Mouse (Mus musculus): Measurements from ENCODE around the gene Hspa12b. TPM values are rescaled to one million over a fixed set of nuclear protein-coding genes. Genes with fewer than 3 reads are reported as not detected.
A peak's percentile ranks its signal among the peaks of the same experiment; 100 is the strongest.

Gene Hspa12b
- polyA plus RNA-seq, 1 experiment from 2014 or later, result 5.6 TPM

DNA sequence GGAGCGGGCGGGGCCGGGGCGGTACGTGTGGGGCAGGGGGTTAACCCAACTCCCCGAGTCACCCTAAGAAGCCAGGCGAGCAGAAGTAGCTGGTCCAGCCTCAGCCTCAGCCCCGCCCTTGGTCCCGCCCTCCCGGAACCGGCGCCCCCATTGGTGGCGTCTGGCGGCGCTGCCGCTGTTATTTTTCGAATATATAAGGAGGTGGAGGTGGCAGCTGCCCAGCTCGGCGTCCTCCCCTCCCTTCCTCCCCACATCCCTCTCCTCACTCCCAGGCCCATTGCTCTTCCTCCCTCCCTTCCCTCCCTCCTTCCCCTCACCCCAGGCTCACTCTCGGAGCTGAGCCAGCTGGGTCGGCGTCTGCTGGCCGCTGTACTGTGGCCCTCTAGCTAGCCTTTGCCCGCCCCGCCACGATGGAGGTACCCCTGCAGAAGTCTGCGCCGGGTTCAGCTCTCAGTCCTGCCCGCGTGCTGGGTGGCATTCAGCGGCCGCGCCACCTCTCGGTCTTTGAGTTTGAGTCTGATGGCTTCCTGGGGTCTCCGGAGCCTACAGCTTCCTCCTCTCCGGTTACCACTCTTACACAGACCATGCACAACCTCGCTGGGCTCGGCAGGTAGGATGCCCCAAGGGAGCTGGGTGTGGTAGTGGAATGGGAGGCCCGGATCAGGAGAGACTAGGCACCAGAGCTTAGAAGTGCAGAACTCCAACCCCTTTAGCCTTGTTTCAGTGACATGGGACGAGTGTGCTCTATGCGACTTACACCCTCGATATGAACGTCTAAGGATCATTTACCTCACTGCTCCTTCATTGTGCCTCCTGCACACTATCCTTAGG lies 59.9 kb downstream of the Hspa12b start, which contains the start of the genes Cdc25b and Spef1:
Gene Cdc25b (plus strand): TSS at position 179 of the 831 bp plus-strand sequence.
Gene Spef1 (minus strand): TSS at position 512 of the 831 bp plus-strand sequence.
- Histone ChIP-seq H3K27me3 (ENCODE audit: control insufficient read depth, insufficient read depth, low read length) (no peaks in the 10 kb centered on the region), H3K4me1 (replicated peaks; ENCODE audit: control insufficient read depth, insufficient read depth, low read length) (peaks cover 24% of the 10 kb centered on the region), H3K36me3 (ENCODE audit: control insufficient read depth, insufficient read depth, low read length) (peaks cover 5% of the 10 kb centered on the region), H3K27ac (ENCODE audit: low read depth, low read length) (peak within 1 kb of the TSS; percentile 48), H3K9ac (ENCODE audit: low read length) (peak within 1 kb of the TSS; percentile 89), H3K4me3 (ENCODE audit: low read depth, low read length) (peak within 1 kb of the TSS; percentile 44), H3K9me3 (ENCODE audit: control insufficient read depth, low read length) (no peaks in the 10 kb centered on the region), H3K4me2 (ENCODE audit: low read depth, low read length, severe bottlenecking) (peak within 1 kb of the TSS; percentile 65)
- under 1% methylated on average over 43 of the region's 43 CpGs for WGBS
- DNase-seq (ENCODE audit: low spot score) (peak; percentile 93), ATAC-seq (replicated peaks; ENCODE audit: low FRiP score) (peak; percentile 81)

DNA sequence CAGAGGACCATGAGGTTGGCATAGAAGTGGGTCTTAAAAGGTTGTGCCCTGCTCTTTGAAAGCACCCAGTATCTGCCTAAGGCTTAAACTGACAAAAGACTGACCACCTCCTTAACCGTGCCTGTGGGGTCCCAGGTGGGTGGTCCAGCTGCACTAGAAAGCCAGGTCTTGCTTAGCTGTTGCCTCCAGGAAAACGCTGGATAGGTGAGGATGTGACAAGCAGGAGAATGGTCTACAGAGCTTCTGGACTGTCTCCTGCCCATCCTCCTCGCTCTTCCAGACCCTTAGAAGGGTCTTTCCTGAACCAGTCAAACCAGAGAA lies 60.5 kb downstream of the Hspa12b start:
- peak overlapping the region; percentile 48; the same call in 1 of the 2 replicates for H3K27ac ChIP-seq (ENCODE audit: low read depth, low read length)
- no peak for ATAC-seq (replicated peaks; ENCODE audit: low FRiP score)

DNA sequence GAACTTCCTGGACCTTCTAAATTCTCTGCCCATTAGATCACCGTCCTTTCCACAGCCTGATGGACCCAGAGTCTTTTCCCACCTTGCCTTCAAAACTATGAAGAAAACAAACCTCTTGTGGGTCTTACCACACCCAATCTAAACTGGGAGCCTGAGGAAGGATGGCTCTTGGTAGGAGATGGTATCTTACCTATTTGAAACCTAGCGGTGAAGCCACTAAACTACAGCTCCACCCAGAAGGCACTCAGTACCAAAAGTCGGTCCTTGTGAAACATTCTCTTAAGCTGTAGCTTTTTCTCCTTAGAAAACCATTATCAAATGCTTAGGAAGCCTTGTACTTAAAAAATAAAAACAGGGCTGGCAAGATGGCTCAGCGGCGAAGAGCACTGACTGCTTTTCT lies 61.2 kb downstream of the Hspa12b start:
- Histone ChIP-seq H3K9me3 (ENCODE audit: control insufficient read depth, low read length) (no peaks in the 10 kb centered on the region), H3K4me3 (ENCODE audit: low read depth, low read length) (peak overlapping the region; percentile 44), H3K27ac (ENCODE audit: low read depth, low read length) (no peak overlapping the region), H3K4me1 (replicated peaks; ENCODE audit: control insufficient read depth, insufficient read depth, low read length) (peaks cover 24% of the 10 kb centered on the region), H3K36me3 (ENCODE audit: control insufficient read depth, insufficient read depth, low read length) (peaks cover 5% of the 10 kb centered on the region), H3K4me2 (ENCODE audit: low read depth, low read length, severe bottlenecking) (peak overlapping the region; percentile 65; the same call in 1 of the 2 replicates), H3K27me3 (ENCODE audit: control insufficient read depth, insufficient read depth, low read length) (no peaks in the 10 kb centered on the region), H3K9ac (ENCODE audit: low read length) (no peak overlapping the region)
- ATAC-seq (replicated peaks; ENCODE audit: low FRiP score), result no peak
- DNase-seq (ENCODE audit: low spot score), result no peak
- 97% methylated on average over 5 of the region's 5 CpGs for WGBS

More for the DNA sequence above, 60.5 kb downstream of the Hspa12b start:
- WGBS, result 13% methylated on average over 3 of the region's 3 CpGs
- H3K27me3 ChIP-seq (ENCODE audit: control insufficient read depth, insufficient read depth, low read length), result no peaks in the 10 kb centered on the region
- peak overlapping the region; percentile 89 for H3K9ac ChIP-seq (ENCODE audit: low read length)
- H3K9me3 ChIP-seq (ENCODE audit: control insufficient read depth, low read length), result no peaks in the 10 kb centered on the region
- H3K4me1 ChIP-seq (replicated peaks; ENCODE audit: control insufficient read depth, insufficient read depth, low read length), result peaks cover 24% of the 10 kb centered on the region
- peak overlapping the region; percentile 65 for H3K4me2 ChIP-seq (ENCODE audit: low read depth, low read length, severe bottlenecking)
- DNase-seq (ENCODE audit: low spot score), result no peak
- H3K4me3 ChIP-seq (ENCODE audit: low read depth, low read length), result peak overlapping the region; percentile 44
- H3K36me3 ChIP-seq (ENCODE audit: control insufficient read depth, insufficient read depth, low read length), result peaks cover 5% of the 10 kb centered on the region

DNA sequence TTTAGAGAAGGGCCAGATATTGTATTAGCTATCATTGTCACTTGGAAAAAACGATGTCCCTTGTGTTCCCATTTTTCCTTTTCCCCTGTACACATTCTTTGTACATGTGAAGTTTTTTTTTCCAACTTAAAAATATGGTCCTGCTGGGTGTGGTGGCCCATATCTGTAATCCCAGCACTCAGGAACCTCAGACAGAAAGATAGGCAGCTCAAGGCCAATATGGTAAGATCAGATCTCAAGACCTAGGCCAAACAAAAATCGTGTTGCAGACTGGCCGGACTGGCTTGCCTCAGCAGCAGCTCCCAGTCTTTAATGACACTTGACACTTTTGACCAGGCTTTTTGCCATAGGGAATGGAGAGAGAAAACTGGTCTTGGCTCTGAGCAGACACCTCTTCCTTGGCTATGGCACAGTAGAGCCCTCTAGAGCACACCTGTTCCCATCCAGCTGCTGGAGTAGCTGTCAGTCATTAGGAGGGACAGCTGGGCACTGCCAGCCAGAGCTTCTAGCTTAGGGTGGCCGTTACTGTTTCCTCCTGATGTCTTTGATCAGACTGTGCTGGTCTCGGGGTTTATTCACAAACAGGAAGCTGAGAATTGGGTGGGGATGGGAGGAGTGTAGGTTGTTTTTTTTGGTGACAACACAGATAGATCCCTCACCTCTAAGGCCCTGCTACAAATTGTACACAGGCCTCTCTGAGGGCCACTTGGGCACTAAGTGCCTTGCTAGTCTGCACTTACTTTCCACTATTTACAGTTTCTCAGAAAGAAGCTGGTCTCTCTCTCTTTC lies 62.6 kb downstream of the Hspa12b start:
- Histone ChIP-seq H3K27ac (ENCODE audit: low read depth, low read length) (peak overlapping the region; percentile 81), H3K36me3 (ENCODE audit: control insufficient read depth, insufficient read depth, low read length) (peaks cover 9% of the 10 kb centered on the region), H3K27me3 (ENCODE audit: control insufficient read depth, insufficient read depth, low read length) (no peaks in the 10 kb centered on the region), H3K4me2 (ENCODE audit: low read depth, low read length, severe bottlenecking) (peak overlapping the region; percentile 33), H3K4me3 (ENCODE audit: low read depth, low read length) (peak overlapping the region; percentile 2; the same call in 1 of the 2 replicates), H3K9ac (ENCODE audit: low read length) (peak overlapping the region; percentile 27; the same call in 1 of the 2 replicates), H3K9me3 (ENCODE audit: control insufficient read depth, low read length) (no peaks in the 10 kb centered on the region), H3K4me1 (replicated peaks; ENCODE audit: control insufficient read depth, insufficient read depth, low read length) (peaks cover 24% of the 10 kb centered on the region)
- ATAC-seq (replicated peaks; ENCODE audit: low FRiP score), result no peak
- WGBS, result 42% methylated on average over 5 of the region's 5 CpGs
- DNase-seq (ENCODE audit: low spot score), result no peak

DNA sequence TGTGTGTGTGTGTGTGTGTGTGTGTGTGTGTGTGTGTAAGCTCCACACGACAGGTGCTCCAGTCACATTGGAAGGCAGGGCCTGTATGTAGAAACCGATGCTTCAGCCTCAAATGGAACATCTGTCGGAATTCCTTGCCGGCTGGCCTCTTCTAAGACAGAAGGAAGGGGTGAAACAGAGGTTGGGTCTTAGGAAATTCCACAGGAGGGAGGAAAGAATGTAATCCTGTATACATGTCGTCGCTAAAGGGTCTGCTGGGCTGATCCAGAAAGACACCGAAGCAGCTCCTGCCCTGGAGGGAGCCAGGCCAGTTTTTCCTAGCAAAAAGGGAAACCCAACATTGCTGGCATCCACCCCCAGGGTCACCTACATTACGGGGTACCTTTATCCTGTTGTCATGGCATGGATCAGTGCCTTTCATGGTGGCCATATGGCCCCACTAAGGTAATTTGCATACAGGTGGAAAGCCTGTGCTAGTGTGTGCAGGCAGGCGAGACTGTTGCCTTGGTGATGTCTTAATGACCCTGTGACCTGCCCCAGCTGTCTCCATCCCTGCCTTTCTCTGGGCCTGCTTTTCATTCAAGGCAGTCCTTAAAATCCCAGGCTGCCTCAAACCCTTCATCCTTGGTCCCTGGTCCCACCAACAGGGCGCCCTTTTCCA lies 63.4 kb downstream of the Hspa12b start:
- Histone ChIP-seq H3K4me3 (ENCODE audit: low read depth, low read length) (no peak overlapping the region), H3K27ac (ENCODE audit: low read depth, low read length) (peak overlapping the region; percentile 81), H3K9me3 (ENCODE audit: control insufficient read depth, low read length) (no peaks in the 10 kb centered on the region), H3K4me2 (ENCODE audit: low read depth, low read length, severe bottlenecking) (peak overlapping the region; percentile 26; the same call in 1 of the 2 replicates), H3K36me3 (ENCODE audit: control insufficient read depth, insufficient read depth, low read length) (peaks cover 9% of the 10 kb centered on the region), H3K4me1 (replicated peaks; ENCODE audit: control insufficient read depth, insufficient read depth, low read length) (peaks cover 24% of the 10 kb centered on the region), H3K27me3 (ENCODE audit: control insufficient read depth, insufficient read depth, low read length) (no peaks in the 10 kb centered on the region), H3K9ac (ENCODE audit: low read length) (peak overlapping the region; percentile 27)
- 8% methylated on average over 10 of the region's 10 CpGs for WGBS
- DNase-seq (ENCODE audit: low spot score) (peak; percentile 72), ATAC-seq (replicated peaks; ENCODE audit: low FRiP score) (peak; percentile 81)

DNA sequence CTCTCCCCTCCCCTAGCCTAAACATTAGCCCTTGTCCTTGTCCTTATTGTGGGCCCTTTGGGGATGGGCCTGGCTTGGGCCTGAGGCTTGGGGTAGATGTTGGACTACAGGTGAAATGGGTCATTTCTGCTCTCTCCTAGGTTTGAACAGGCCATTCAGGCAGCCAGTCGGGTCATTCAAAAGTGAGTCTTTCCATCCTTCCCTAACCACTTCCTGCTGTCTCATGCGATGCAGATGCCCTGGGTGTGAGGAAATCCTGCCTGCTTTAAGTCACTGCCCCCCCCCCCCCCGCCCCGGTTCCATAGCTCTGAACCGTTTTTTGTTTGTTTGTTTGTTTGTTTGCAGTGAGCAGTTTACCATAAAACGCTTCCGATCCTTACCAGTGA lies 63.9 kb downstream of the Hspa12b start:
- H3K27me3 ChIP-seq (ENCODE audit: control insufficient read depth, insufficient read depth, low read length), result no peaks in the 10 kb centered on the region
- no peak for DNase-seq (ENCODE audit: low spot score)
- H3K4me3 ChIP-seq (ENCODE audit: low read depth, low read length), result no peak overlapping the region
- ATAC-seq (replicated peaks; ENCODE audit: low FRiP score), result no peak
- H3K36me3 ChIP-seq (ENCODE audit: control insufficient read depth, insufficient read depth, low read length), result peaks cover 9% of the 10 kb centered on the region
- WGBS, result 70% methylated on average over 7 of the region's 7 CpGs
- peaks cover 24% of the 10 kb centered on the region for H3K4me1 ChIP-seq (replicated peaks; ENCODE audit: control insufficient read depth, insufficient read depth, low read length)
- no peaks in the 10 kb centered on the region for H3K9me3 ChIP-seq (ENCODE audit: control insufficient read depth, low read length)
- H3K4me2 ChIP-seq (ENCODE audit: low read depth, low read length, severe bottlenecking), result peak overlapping the region; percentile 26; the same call in 1 of the 2 replicates
- H3K27ac ChIP-seq (ENCODE audit: low read depth, low read length), result peak overlapping the region; percentile 81
- H3K9ac ChIP-seq (ENCODE audit: low read length), result peak overlapping the region; percentile 7; the same call in 1 of the 2 replicates

Other genes starting within 250 kb of the Hspa12b start
- 47.4 and 53.1 TPM in 2 replicates for gene 4930402H24Rik, start 220.9 kb upstream of the Hspa12b start, polyA plus RNA-seq (2014; fragmentation: Nextera tagmentation; extraction: Ambion mirVana)
- gene Atrn, start 220.8 kb upstream of the Hspa12b start, polyA plus RNA-seq (2014; fragmentation: Nextera tagmentation; extraction: Ambion mirVana), result 11.3 TPM in 2 replicates
- 3.4 and 4.0 TPM in 2 replicates for gene Gfra4, start 84.2 kb upstream of the Hspa12b start, polyA plus RNA-seq (2014; fragmentation: Nextera tagmentation; extraction: Ambion mirVana)
- 0.36 and 0.95 TPM in 2 replicates for gene Adam33, start 63.5 kb upstream of the Hspa12b start, polyA plus RNA-seq (2014; fragmentation: Nextera tagmentation; extraction: Ambion mirVana)
- 0.13 and 0.36 TPM in 2 replicates for gene Siglec1, start 40.5 kb upstream of the Hspa12b start, polyA plus RNA-seq (2014; fragmentation: Nextera tagmentation; extraction: Ambion mirVana)
- not detected in 2 replicates for gene Gm11037, start 6.2 kb downstream of the Hspa12b start, polyA plus RNA-seq (2014; fragmentation: Nextera tagmentation; extraction: Ambion mirVana)
- 122 and 132 TPM in 2 replicates for gene 1700037H04Rik, start 32.8 kb downstream of the Hspa12b start, polyA plus RNA-seq (2014; fragmentation: Nextera tagmentation; extraction: Ambion mirVana)
- 12.3 and 13.7 TPM in 2 replicates for gene Cenpb, start 52.8 kb downstream of the Hspa12b start, polyA plus RNA-seq (2014; fragmentation: Nextera tagmentation; extraction: Ambion mirVana)
- gene Cdc25b, start 59.7 kb downstream of the Hspa12b start, polyA plus RNA-seq (2014; fragmentation: Nextera tagmentation; extraction: Ambion mirVana), result 92.2 and 93.0 TPM in 2 replicates
- gene Spef1, start 60.0 kb downstream of the Hspa12b start, polyA plus RNA-seq (2014; fragmentation: Nextera tagmentation; extraction: Ambion mirVana), result 9.3 and 10.3 TPM in 2 replicates
- 30.6 and 31.4 TPM in 2 replicates for gene Ap5s1, start 79.8 kb downstream of the Hspa12b start, polyA plus RNA-seq (2014; fragmentation: Nextera tagmentation; extraction: Ambion mirVana)
- 16.6 and 17.1 TPM in 2 replicates for gene Mavs, start 106.8 kb downstream of the Hspa12b start, polyA plus RNA-seq (2014; fragmentation: Nextera tagmentation; extraction: Ambion mirVana)
- gene Pank2, start 135.2 kb downstream of the Hspa12b start, polyA plus RNA-seq (2014; fragmentation: Nextera tagmentation; extraction: Ambion mirVana), result 66.3 and 66.5 TPM in 2 replicates
- 8.3 and 9.3 TPM in 2 replicates for gene Rnf24, start 225.6 kb downstream of the Hspa12b start, polyA plus RNA-seq (2014; fragmentation: Nextera tagmentation; extraction: Ambion mirVana)